ENCODE assay signal across 12 mouse cellular contexts in the genomic region with DNA sequence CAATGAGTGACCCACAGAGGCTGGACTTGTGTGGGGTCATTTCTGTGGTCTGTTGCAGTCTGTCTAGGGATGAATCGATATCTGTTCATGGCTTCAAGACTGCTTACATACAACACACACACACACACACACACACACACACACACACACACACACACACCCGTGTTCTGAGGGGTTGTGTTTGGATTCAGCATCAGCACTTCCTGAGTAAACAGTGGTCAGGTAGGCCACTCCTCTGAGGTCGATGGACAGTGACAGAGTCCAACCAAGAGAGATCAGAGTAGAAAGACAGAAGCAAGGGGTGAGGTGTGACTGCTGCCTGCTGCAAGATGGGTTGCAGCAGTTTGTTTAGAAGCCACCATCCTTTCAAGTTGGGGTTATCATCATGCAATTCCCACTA.
"Had no signal": no experiment of that assay in that cellular context is flagged by ENCODE, and none has a peak within 500 bp of the region (broad histone marks: within the 10 kb centered on the region; RNA-seq: fewer than 3 reads in every experiment).

No protein-coding gene starts in this region.

- H3K4me2 ChIP-seq: lung, embryonic 14.5 days; neural tube, embryonic 15.5 days had no signal

- H3K27me3 ChIP-seq: neural tube, embryonic 15.5 days had no signal

- H3K9ac ChIP-seq: lung, embryonic 14.5 days; neural tube, embryonic 15.5 days had no signal

- DNase-seq: kidney, adult 8-10 months; kidney, postnatal 25 days; lung, embryonic 14.5 days; lung, postnatal 14 days; midbrain, embryonic 14.5 days; right cerebral cortex, adult 18-20 months; thymus, postnatal 4 days had no signal

- H3K9me3 ChIP-seq: limb, embryonic 10.5 days; neural tube, embryonic 15.5 days had no signal

- H3K27ac ChIP-seq: limb, embryonic 10.5 days; neural tube, embryonic 15.5 days had no signal

- H3K36me3 ChIP-seq: limb, embryonic 10.5 days; neural tube, embryonic 15.5 days had no signal

- ATAC-seq: inflammation-experienced regulatory T-cells, adult 6 months; intestine, postnatal 0 days had no signal

- H3K4me3 ChIP-seq: limb, embryonic 10.5 days; myocyte; neural tube, embryonic 15.5 days had no signal
